Mouse (Mus musculus): ENCODE data around the gene Gal3st4. TPM values are rescaled to one million over a fixed set of nuclear protein-coding genes. Genes with fewer than 3 reads are reported as not detected.

Gene Gal3st4
- total RNA-seq, 2 experiments from 2014 or later, result 0.58 TPM; not detected in 1

DNA sequence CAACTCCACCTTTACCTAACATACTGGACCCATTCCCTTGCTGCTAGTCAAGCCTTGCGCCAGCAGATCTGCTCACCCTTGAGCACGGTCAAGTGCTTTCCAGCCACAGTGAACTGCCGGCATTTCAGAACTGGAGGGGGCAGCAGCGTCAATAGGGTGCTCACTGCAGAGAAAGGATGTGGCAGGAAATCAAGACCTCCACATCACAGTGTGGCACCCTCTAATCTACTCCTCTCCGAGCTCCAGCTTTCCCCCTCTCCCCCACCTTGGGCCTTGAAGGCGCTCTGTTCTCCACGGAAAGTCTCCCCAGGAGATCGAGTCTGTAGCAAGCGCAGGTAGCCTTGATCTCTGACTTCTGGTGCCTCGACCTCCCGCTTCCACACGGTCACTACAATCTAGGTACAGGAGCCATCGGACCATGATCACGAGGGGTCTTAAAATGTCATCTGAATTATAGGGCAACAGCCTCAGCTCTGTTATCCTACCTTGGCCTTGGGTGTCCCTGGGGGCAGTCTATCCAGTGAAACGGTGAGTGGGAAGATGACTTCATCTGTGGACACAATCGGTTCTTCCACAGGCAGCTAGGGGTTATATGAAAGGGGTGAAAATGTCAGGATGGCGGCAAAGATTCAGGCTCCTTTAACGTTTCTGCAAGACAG is 9.9 kb downstream of the Gal3st4 start:
- no peak for DNase-seq (ENCODE audit: low spot score in 2 of 2)

DNA sequence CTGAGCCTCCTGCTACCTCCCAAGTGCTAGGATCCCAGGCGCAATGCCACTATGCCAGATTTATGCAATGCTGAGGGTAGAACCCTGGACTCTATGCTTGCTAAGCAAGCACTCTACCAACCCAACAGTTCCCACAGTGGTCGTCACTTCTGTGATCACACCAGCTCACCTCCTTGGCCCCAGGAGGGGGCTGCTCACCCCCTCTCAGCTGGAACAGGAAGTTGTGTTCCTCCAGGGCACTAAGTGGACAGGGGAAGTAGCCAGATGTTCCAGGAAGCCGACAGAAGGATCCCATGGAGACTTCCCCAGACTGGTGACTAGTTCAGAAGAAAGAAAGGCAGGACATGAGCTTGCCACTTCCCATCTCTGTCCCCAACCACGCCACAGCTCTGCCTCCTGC is 10.6 kb downstream of the Gal3st4 start:
- DNase-seq (ENCODE audit: low spot score in 2 of 2), result no peak

DNA sequence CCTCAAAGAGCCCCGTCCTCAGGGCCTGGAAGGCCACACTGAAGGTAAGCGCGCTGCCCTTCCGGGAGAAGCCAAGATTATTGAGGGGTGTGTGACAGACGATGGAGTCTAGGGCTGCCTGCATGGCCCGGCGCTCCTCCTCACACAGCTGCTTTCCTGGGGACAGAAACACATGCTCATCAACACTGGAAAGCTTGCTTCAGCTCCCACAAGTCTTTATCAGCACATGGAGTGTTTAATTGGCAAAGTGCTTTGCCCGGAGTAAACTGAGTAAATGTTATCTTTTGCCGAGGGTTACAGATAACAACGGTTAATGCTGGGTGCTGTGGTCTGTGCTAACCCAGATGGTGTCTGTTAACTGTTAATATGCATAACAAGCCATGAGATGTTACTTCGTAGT is 11.8 kb downstream of the Gal3st4 start:
- DNase-seq (ENCODE audit: low spot score in 2 of 2), result no peak

DNA sequence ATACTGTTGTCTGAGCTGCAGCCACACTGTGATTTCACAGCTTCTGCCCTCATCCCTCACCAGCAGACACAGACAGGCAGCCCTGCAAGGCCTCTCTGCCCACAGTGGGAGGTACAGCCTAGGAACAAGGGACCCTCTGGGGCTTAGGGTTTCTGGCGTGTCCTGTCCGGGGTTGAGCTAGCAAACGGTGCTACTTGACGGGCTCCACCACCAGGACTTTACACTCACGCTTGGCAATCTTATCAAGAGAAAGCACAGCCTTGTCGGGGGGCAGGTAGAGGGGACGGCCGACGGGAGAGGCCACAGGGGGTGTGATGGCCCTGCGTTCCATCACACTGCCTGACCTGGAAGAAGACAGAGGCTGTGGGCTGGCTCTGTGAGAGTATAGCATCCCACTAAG is 12.6 kb downstream of the Gal3st4 start:
- DNase-seq (ENCODE audit: low spot score in 2 of 2), result no peak

DNA sequence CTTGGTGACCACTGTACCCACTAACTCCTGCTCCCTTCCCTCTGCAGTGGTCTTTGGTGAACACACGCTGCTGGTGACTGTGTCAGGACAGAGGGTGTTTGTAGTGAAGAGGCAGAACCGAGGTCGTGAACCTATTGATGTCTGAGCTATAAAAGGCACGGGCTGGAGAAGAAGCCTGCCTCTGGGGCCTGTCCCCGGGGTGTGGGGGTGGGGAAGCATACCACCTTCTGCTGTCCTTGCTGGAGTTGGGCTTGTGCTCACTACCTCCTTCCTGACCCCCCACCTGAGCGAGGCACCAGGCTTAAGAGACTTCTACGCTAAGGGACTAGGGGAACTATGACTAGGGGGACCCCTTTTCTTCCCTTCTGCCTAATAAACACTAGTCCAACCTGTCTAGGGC is 13.6 kb downstream of the Gal3st4 start:
- no peak for DNase-seq (ENCODE audit: low spot score in 2 of 2)

DNA sequence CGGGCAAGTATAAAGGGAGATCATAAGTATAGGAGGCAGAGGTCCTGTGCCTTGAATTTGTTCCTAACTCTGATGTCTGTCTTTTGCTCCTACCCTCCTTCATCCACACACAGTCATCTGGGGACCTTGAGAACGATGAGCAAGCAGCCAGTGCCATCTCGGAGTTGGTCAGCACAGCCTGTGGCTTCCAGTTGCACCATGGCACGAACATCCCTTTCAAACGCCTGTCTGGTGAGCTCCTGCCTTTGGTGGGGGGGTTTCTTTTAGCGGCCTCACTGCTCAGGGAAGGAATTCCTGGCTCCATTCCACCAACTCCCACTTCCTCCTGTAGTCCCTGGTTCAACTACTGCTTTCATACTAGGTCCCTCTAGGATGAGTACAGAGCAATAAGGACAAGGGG is 14.1 kb downstream of the Gal3st4 start:
- no peak for DNase-seq (ENCODE audit: low spot score in 2 of 2)

DNA sequence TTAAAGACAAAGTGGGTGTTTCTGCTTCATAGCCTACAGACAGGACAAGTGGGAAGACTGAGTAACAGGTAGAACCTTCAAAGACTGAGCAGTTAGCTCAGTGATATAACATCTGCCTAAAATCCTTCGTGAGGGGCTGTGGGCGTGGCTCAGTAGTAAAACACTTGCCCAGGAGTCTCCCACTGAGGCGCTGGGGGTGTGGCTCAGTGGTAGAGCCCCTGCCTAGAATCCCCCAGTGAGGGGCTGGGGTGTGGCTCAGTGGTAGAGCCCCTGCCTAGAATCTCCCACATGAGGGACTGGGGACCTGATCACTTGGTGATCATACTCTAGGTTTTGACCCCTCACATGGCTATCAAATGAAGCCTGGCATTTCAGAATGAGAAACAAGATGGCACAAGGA is 14.6 kb downstream of the Gal3st4 start:
- no peak for DNase-seq (ENCODE audit: low spot score in 2 of 2)

DNA sequence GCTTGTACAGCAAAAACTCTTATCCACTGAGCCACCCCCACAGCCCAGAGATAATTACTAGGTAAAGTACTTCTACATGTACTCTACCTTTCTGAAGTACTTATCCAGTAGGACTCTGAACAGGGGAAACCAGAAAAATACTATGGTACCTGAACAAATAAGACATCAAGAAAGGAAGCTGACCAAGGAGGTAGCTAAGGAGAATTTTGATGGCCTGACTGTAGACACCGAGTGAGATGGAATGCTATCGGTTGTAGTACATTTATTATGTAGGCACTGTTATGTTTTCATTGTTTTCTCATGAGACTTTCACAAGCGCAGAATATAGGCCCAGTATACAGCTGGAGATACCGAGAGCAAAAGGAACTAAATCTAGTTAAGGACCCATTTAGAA is 15.1 kb downstream of the Gal3st4 start:
- no peak for DNase-seq (ENCODE audit: low spot score in 2 of 2)

DNA sequence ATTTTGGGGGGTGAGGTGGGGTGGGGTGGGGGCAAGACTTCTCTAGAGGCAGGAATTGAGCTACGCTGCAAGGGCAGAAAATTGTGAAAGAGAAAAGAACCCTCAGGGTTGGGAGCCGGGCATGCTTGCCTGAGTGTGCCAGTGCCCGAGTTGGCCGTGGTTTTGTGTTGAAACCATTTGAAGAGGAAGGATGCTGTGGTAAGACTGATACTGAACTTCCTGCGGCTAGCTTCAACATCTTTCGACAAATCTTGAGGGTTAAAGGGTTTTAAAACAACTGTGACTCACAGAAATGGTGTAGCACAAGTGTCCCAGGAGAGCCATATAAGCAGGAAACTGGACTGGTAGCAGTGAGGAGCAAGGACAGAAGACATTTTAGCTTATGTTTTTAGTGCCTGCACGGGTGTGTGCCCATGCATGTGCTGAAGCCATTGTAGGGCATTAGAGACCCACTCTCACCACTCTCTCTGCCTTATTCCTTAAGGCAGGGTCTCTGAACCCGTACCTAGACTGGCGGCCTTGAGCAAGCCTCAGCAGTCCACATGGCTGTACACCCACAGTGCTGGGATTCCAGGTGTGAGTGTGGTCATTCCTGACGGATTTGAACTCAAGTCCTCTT is 15.6 kb downstream of the Gal3st4 start:
- no peak for DNase-seq (ENCODE audit: low spot score in 2 of 2)

DNA sequence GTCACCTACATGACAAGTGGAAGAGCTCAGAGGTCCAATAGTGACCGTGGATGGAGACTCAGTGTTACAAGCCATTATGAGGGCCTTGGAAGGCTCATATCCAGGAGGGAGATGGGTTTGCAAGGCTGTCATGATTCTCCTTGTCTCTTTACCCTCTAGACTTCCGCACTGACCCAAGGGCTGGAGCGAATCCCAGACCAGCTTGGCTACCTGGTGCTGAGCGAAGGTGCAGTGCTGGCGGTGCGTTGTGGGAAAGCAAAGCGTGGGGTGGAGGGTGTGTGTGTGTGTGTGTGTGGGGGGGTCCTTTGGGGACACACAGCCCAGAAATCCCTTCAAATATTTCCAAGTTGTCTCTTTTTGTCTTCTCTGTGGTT is 16.6 kb downstream of the Gal3st4 start:
- DNase-seq (ENCODE audit: low spot score in 2 of 2), result no peak

DNA sequence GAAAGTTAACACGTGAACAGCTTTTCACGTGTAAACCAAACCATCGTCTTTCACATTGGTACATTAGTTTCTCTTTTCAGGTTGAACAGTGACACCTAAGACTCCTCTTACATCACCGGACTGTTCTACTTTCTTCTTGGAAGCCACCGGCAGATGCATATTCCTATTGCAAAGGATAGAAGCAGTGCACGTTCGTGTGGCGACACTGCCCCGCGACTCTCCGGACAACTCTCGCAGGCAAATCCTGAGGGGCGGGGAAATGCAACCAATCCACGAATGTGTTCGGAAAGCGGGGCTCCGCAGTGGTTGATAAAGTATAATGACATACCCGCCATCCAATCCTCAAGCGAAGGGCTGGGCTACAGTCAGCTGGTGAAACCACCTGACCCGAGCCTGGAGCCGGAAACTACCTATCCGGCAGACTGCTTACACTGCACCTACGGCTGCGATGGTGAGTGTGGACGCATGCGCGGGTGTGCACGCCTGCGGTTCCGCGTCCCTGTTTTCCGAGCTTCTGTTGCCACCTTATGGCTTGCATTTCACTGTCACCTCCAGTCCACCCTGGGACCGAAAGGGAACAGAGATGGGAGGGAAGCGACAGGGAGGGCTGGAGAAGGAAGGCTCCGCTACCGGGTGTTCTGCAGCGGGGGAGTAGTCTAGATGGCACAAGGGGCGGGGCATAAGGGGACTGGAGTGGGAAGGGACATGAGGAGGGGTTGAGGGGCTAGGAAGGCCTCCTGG is 17.1 kb downstream of the Gal3st4 start, which contains the start of gene Lamtor4:
TSS of gene Lamtor4 (plus strand) at position 130 of the 741 bp plus-strand sequence.
- DNase-seq (ENCODE audit: low spot score in 2 of 2), result peak; percentile 81 to 83

DNA sequence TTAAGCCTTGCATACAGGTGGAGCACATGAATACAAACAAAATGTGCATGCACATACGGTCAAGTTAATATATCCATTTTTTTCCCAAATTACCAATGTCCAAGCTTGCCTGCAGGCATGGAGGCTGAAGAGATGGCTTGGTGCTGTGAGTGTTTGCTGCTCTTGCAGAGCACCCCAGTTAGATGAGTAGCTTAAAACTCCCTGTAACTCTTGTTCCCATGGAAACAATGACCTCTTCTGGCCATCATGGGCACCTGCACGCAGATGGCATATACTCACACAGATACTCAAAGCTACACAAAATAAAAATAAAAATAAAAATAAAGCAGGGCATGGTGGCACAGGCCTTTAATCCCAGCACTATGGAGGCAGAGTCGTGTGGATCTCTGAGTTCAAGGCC is 19.6 kb downstream of the Gal3st4 start:
- DNase-seq (ENCODE audit: low spot score in 2 of 2), result no peak

DNA sequence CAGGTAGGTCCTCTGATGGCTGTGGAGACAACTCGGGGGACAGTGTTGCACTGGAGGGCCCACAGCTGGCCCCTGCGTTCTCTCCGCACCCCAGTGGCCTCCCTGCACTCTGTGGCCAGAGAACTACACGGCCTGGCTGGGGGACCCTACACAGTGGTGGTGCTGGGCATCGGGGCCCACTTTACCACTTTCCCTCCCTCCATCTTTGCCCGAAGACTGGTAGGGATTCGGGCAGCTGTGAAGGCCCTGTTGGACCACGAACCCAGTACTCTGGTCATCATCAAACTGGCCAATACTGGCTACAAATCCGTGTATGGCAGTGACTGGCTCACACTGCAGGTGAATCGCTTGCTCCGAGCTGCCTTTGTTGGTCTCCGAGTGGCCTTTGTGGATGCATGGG is 21.5 kb downstream of the Gal3st4 start:
- DNase-seq (ENCODE audit: low spot score in 2 of 2), result no peak

DNA sequence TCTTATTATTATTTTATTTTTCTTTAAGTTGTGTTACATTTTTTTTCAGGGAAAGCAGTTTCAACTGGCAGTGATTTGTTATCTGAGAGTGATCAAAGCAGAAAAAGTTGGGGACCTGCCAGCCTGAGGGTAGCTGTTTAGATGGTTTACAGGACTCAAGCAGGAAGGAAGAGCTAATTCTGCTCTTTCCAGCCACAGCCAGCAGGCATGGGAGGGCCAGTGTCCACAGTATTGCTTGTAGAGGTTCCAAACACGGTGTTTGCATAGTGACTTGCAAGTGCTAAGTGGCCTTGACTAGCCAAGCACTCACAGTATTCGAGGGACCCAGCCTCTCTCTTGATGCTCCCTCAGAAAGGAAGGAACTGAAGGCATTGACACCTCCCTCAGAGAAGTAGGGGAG is 31.1 kb downstream of the Gal3st4 start:
- no peak for DNase-seq (ENCODE audit: low spot score in 2 of 2)

DNA sequence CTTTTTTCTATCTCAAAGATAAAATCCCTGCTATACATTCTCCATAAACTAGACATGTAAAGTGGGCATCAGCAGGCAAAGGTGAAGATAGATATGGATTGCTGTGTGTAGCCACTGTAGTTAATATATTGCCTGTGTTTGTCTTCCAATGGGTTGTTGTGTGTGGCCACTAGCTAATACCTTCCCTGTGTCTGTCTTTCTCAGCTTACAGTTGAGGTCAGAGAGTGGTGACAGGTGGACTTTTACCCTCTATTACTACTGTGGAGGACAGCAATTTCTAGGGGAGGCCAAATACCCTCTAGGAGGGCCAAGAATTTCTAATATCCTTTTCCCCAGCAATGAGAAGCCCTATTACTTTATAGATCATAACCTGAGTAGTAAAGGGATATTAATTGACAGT is 38.4 kb downstream of the Gal3st4 start:
- DNase-seq (ENCODE audit: low spot score in 2 of 2), result no peak

DNA sequence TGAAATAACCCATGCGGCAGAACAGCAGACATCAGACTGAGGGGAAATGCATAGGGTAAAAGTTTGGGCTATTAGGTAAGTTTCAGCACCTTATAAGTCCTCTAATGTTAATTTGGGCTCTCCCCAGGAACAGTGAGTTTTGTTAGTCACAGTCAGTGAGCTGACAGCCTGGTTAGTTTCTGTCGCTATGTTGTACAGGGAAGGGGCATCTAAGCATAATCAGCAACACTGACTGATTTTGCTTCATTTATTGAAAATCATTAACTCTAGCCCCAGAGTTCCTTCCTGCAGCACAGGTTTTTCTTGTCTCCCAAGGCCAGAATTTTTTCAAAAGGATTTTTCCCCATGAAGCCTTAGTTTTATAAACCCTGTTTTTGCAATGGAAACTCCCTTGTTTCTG is 38.9 kb downstream of the Gal3st4 start:
- DNase-seq (ENCODE audit: low spot score in 2 of 2), result no peak

DNA sequence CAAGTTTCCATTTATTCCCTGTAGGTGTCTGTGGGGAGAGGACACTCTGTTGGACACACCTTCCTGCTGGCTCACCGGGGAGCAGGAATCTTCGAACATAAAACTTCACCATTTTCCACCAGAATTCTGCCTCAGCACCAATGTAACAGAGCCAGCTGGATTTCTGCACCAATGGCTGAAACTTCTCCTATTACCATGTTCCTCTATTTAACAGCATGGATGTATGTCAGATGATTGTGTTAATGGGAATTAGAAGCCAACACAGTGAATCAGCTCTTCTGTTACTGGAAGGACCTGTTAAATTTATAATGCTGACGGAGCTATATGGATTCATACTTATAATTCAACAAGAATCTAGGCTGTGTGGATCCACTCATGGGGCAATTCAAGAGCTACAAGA is 43.1 kb downstream of the Gal3st4 start:
- DNase-seq (ENCODE audit: low spot score in 2 of 2), result no peak

DNA sequence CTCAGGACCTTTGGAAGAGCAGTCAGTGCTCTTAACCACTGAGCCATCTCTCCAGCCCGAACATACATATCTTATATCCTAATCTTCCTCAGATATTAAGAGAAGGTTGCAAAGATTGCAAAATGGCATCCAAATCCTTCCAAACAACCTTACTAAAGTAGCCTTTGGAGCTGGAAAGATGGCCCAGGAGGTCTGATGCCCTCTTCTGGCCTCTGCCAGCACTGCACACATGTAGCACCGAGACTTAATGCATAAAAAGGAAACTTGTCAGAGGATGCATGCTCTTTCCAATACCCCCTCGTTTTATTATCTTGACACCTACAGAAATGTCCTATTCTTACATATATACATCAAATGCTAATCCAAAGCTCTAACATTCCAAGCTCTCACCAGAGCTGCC is 44.6 kb downstream of the Gal3st4 start:
- peak in 1 of 2 experiments; percentile 51 for DNase-seq (ENCODE audit: low spot score in 2 of 2)

DNA sequence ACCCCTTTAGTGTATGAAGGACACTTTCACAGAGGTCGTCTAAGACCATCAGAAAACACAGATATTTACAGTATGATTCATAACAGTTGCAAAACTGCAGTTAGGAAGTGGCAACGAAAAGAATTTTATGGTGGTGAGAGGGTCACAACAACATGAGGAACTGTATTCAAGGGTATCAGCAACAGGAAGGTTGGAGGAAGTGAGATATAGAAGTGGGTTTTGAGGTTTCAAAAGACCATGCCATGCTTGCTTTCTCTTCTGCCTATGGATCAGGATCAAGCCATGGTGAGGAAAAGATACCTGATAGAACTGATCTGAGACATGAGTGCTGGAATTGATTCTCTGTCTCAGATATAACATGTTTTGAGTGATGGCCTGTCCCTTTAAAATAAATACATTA is 45.3 kb downstream of the Gal3st4 start:
- no peak for DNase-seq (ENCODE audit: low spot score in 2 of 2)

DNA sequence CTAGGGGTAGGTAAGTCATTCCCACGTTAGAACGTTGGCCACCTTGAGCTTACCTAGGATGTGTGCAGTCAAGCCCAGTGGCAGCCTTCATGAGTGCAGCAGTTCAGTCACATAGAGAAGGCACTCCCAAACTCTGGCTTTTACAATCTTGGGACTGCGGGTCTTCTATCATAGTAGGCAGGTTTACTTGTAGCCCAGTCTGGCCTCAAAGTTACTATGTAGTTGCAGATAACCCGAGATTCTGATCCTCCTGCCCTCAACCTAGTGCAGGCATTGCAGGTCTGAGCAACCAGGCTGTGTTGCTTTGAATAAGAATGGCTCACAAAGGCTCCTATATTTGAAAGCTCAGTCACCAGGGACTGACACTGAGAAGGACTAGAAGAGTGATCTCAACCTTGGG is 46.1 kb downstream of the Gal3st4 start:
- DNase-seq (ENCODE audit: low spot score in 2 of 2), result no peak

DNA sequence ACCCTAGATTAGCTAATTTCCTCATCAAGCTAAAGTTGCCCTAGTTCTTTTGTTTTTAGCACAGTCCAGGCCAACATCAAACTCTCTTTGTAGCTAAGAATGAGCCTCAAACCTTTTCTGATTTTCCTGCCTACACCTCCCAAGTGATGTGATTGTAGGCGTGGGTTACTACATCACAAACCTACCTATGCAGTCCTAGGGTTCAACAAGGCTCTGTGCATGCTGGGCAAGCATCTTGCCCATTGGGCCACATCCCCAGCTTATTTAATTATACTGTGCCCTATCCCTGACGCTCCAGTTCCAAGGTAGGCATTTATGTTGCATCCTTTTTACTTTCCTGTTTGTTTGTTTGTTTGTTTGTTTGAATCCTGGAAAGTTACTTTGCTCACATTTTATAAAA is 46.9 kb downstream of the Gal3st4 start, which contains the start of gene Nxpe5:
TSS of gene Nxpe5 (plus strand) at position 199 of the 400 bp plus-strand sequence.
- no peak for DNase-seq (ENCODE audit: low spot score in 2 of 2)

DNA sequence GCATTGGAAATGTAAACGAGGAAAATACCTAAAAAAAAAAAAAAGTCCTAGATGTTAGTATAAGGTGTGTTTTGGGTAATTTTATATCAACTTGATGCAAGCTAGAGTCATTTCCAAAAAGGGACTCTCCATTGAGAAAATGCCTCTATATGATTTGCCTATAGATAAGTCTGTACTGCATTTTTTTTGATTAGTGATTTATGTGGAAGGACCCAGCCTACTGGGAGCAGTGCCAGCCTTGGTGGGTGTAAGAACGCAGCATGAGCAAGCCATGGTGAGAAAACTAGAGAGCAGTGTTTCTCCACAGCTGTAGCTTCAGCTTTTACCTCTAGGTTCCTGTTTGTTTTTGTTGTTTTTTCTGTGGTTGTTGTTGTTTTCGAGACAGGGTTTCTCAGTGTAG is 49.4 kb downstream of the Gal3st4 start:
- DNase-seq (ENCODE audit: low spot score in 2 of 2), result no peak
